Mouse (Mus musculus): ENCODE measurements around the gene Slc4a7. TPM values are rescaled to one million over a fixed set of nuclear protein-coding genes. Genes with fewer than 3 reads are reported as not detected.

Gene Slc4a7
- polyA plus RNA-seq, 1 experiment: 5.5 TPM

- no peaks in the 10 kb centered on the region for H3K4me1 ChIP-seq (replicated peaks; ENCODE audit: control insufficient read depth, insufficient read depth, low read length)
- H3K27ac ChIP-seq (ENCODE audit: control insufficient read depth, insufficient read depth, low read length): no peak overlapping the region
- no peak for DNase-seq
- no peak overlapping the region for H3K4me3 ChIP-seq (ENCODE audit: control insufficient read depth, insufficient read depth, low read length)
- no peaks in the 10 kb centered on the region for H3K27me3 ChIP-seq (ENCODE audit: control insufficient read depth, insufficient read depth, low read length)
- WGBS: 95% methylated on average over 1 of the region's 1 CpGs
- no peak for TF ChIP-seq POLR2A (IDR thresholded peaks at IDR 0.05; ENCODE audit: control insufficient read depth, extremely low read depth, insufficient read depth, low read length, poor library complexity)
- TF ChIP-seq CTCF (IDR thresholded peaks at IDR 0.05; ENCODE audit: borderline replicate concordance, control insufficient read depth, extremely low read depth, insufficient read depth, low read length, poor library complexity): no peak
- H3K36me3 ChIP-seq (ENCODE audit: control insufficient read depth, insufficient read depth, low read length): no peaks in the 10 kb centered on the region
These were observed 6.9 kb downstream of the Slc4a7 start for GRCm38 (mm10) chr14:14709021-14709420.

- H3K27ac ChIP-seq (ENCODE audit: control insufficient read depth, insufficient read depth, low read length): no peak overlapping the region
- no peaks in the 10 kb centered on the region for H3K36me3 ChIP-seq (ENCODE audit: control insufficient read depth, insufficient read depth, low read length)
- peak; percentile 40 for DNase-seq
- H3K27me3 ChIP-seq (ENCODE audit: control insufficient read depth, insufficient read depth, low read length): no peaks in the 10 kb centered on the region
- TF ChIP-seq POLR2A (IDR thresholded peaks at IDR 0.05; ENCODE audit: control insufficient read depth, extremely low read depth, insufficient read depth, low read length, poor library complexity) (no peak), CTCF (IDR thresholded peaks at IDR 0.05; ENCODE audit: borderline replicate concordance, control insufficient read depth, extremely low read depth, insufficient read depth, low read length, poor library complexity) (no peak)
- peaks cover 4% of the 10 kb centered on the region for H3K4me1 ChIP-seq (replicated peaks; ENCODE audit: control insufficient read depth, insufficient read depth, low read length)
- no peak overlapping the region for H3K4me3 ChIP-seq (ENCODE audit: control insufficient read depth, insufficient read depth, low read length)
These were observed 12.1 kb downstream of the Slc4a7 start for GRCm38 (mm10) chr14:14714130-14714529.

GRCm38 (mm10) chr14:14715794-14716193, 13.7 kb downstream of the Slc4a7 start:
- 70% methylated on average over 2 of the region's 2 CpGs for whole genome bisulfite sequencing
- DNase-seq: no peak

GRCm38 (mm10) chr14:14716843-14717242, 14.8 kb downstream of the Slc4a7 start:
- no peak for TF ChIP-seq CTCF (IDR thresholded peaks at IDR 0.05; ENCODE audit: borderline replicate concordance, control insufficient read depth, extremely low read depth, insufficient read depth, low read length, poor library complexity)
- TF ChIP-seq POLR2A (IDR thresholded peaks at IDR 0.05; ENCODE audit: control insufficient read depth, extremely low read depth, insufficient read depth, low read length, poor library complexity): no peak
- WGBS: 17% methylated on average over 6 of the region's 6 CpGs
- Histone ChIP-seq H3K4me1 (replicated peaks; ENCODE audit: control insufficient read depth, insufficient read depth, low read length) (peaks cover 4% of the 10 kb centered on the region), H3K27ac (ENCODE audit: control insufficient read depth, insufficient read depth, low read length) (no peak overlapping the region; the same call in 1 of the 2 replicates), H3K36me3 (ENCODE audit: control insufficient read depth, insufficient read depth, low read length) (no peaks in the 10 kb centered on the region), H3K27me3 (ENCODE audit: control insufficient read depth, insufficient read depth, low read length) (no peaks in the 10 kb centered on the region), H3K4me3 (ENCODE audit: control insufficient read depth, insufficient read depth, low read length) (no peak overlapping the region)
- DNase-seq: peak; percentile 23

More at GRCm38 (mm10) chr14:14715794-14716193, 13.7 kb downstream of the Slc4a7 start:
- H3K36me3 ChIP-seq (ENCODE audit: control insufficient read depth, insufficient read depth, low read length): no peaks in the 10 kb centered on the region
- no peak overlapping the region for H3K27ac ChIP-seq (ENCODE audit: control insufficient read depth, insufficient read depth, low read length)
- H3K4me1 ChIP-seq (replicated peaks; ENCODE audit: control insufficient read depth, insufficient read depth, low read length): peaks cover 4% of the 10 kb centered on the region
- H3K27me3 ChIP-seq (ENCODE audit: control insufficient read depth, insufficient read depth, low read length): no peaks in the 10 kb centered on the region
- no peak for TF ChIP-seq POLR2A (IDR thresholded peaks at IDR 0.05; ENCODE audit: control insufficient read depth, extremely low read depth, insufficient read depth, low read length, poor library complexity)
- TF ChIP-seq CTCF (IDR thresholded peaks at IDR 0.05; ENCODE audit: borderline replicate concordance, control insufficient read depth, extremely low read depth, insufficient read depth, low read length, poor library complexity): no peak
- no peak overlapping the region for H3K4me3 ChIP-seq (ENCODE audit: control insufficient read depth, insufficient read depth, low read length)

- no peak for DNase-seq
- H3K4me1 ChIP-seq (replicated peaks; ENCODE audit: control insufficient read depth, insufficient read depth, low read length): peaks cover 4% of the 10 kb centered on the region
- H3K27me3 ChIP-seq (ENCODE audit: control insufficient read depth, insufficient read depth, low read length): no peaks in the 10 kb centered on the region
- TF ChIP-seq CTCF (IDR thresholded peaks at IDR 0.05; ENCODE audit: borderline replicate concordance, control insufficient read depth, extremely low read depth, insufficient read depth, low read length, poor library complexity): no peak
- no peak for TF ChIP-seq POLR2A (IDR thresholded peaks at IDR 0.05; ENCODE audit: control insufficient read depth, extremely low read depth, insufficient read depth, low read length, poor library complexity)
- no peak overlapping the region for H3K4me3 ChIP-seq (ENCODE audit: control insufficient read depth, insufficient read depth, low read length)
- WGBS: 99% methylated on average over 4 of the region's 4 CpGs
- H3K36me3 ChIP-seq (ENCODE audit: control insufficient read depth, insufficient read depth, low read length): no peaks in the 10 kb centered on the region
- no peak overlapping the region for H3K27ac ChIP-seq (ENCODE audit: control insufficient read depth, insufficient read depth, low read length)
These were observed 16.5 kb downstream of the Slc4a7 start for GRCm38 (mm10) chr14:14718556-14718955.

GRCm38 (mm10) chr14:14781169-14781568, 79.1 kb downstream of the Slc4a7 start:
- WGBS: 95% methylated on average over 2 of the region's 2 CpGs
- no peak overlapping the region for H3K27ac ChIP-seq (ENCODE audit: control insufficient read depth, insufficient read depth, low read length)
- no peaks in the 10 kb centered on the region for H3K4me1 ChIP-seq (replicated peaks; ENCODE audit: control insufficient read depth, insufficient read depth, low read length)
- H3K27me3 ChIP-seq (ENCODE audit: control insufficient read depth, insufficient read depth, low read length): no peaks in the 10 kb centered on the region
- no peak for DNase-seq
- peaks cover 1% of the 10 kb centered on the region; the same call in 1 of the 2 replicates for H3K36me3 ChIP-seq (ENCODE audit: control insufficient read depth, insufficient read depth, low read length)
- TF ChIP-seq POLR2A (IDR thresholded peaks at IDR 0.05; ENCODE audit: control insufficient read depth, extremely low read depth, insufficient read depth, low read length, poor library complexity): no peak
- TF ChIP-seq CTCF (IDR thresholded peaks at IDR 0.05; ENCODE audit: borderline replicate concordance, control insufficient read depth, extremely low read depth, insufficient read depth, low read length, poor library complexity): no peak
- no peak overlapping the region for H3K4me3 ChIP-seq (ENCODE audit: control insufficient read depth, insufficient read depth, low read length)

- Histone ChIP-seq H3K36me3 (ENCODE audit: control insufficient read depth, insufficient read depth, low read length) (peaks cover 12% of the 10 kb centered on the region), H3K4me3 (ENCODE audit: control insufficient read depth, insufficient read depth, low read length) (no peak overlapping the region), H3K27ac (ENCODE audit: control insufficient read depth, insufficient read depth, low read length) (no peak overlapping the region), H3K27me3 (ENCODE audit: control insufficient read depth, insufficient read depth, low read length) (no peaks in the 10 kb centered on the region), H3K4me1 (replicated peaks; ENCODE audit: control insufficient read depth, insufficient read depth, low read length) (no peaks in the 10 kb centered on the region)
- TF ChIP-seq CTCF (IDR thresholded peaks at IDR 0.05; ENCODE audit: borderline replicate concordance, control insufficient read depth, extremely low read depth, insufficient read depth, low read length, poor library complexity) (no peak), POLR2A (IDR thresholded peaks at IDR 0.05; ENCODE audit: control insufficient read depth, extremely low read depth, insufficient read depth, low read length, poor library complexity) (no peak)
- no peak for DNase-seq
- 91% methylated on average over 1 of the region's 1 CpGs for WGBS
These were observed 82.1 kb downstream of the Slc4a7 start for GRCm38 (mm10) chr14:14784223-14784622.
